Mouse (Mus musculus) heart, embryonic 15.5 days (tissue): ENCODE data around the gene Hipk2. TPM values are rescaled to one million over a fixed set of nuclear protein-coding genes. Genes with fewer than 3 reads are reported as not detected.
A peak's percentile ranks its signal among the peaks of the same experiment; 100 is the strongest.

ENCODE experiments used
- ATAC-seq: fragments of 200-750 bp; cut with Nextera tagmentation; replicated peaks from 2 replicates; pipeline ENCODE4 v1.8.0; 2017; ENCODE audit warnings: low read depth, moderate TSS enrichment; ENCODE audit not compliant: insufficient number of reproducible peaks, insufficient read depth, low FRiP score
- H3K27ac ChIP-seq: fragments of 300-500 bp; sonication (generic); 2 replicates; pipeline ENCODE4 v1.5.1; 2015; ENCODE audit warnings: mild to moderate bottlenecking, inconsistent platforms
- H3K27me3 ChIP-seq: fragments of 300-500 bp; sonication (generic); 2 replicates; pipeline ENCODE4 v1.6.1; 2015; ENCODE audit warnings: inconsistent platforms
- H3K36me3 ChIP-seq: fragments of 300-500 bp; sonication (generic); 2 replicates; pipeline ENCODE4 v1.6.1; 2015; ENCODE audit warnings: mild to moderate bottlenecking, inconsistent platforms
- H3K4me1 ChIP-seq: fragments of 300-500 bp; sonication (generic); replicated peaks from 2 replicates; pipeline ENCODE4 v1.6.1; 2015; ENCODE audit warnings: inconsistent platforms
- H3K4me2 ChIP-seq: fragments of 300-500 bp; sonication (generic); 2 replicates; pipeline ENCODE4 v1.6.1; 2015; ENCODE audit warnings: inconsistent platforms, mild to moderate bottlenecking, moderate library complexity
- H3K4me3 ChIP-seq: fragments of 300-500 bp; sonication (generic); 2 replicates; pipeline ENCODE4 v1.5.1; 2015; ENCODE audit warnings: mild to moderate bottlenecking, inconsistent platforms
- H3K9ac ChIP-seq: fragments of 300-500 bp; sonication (generic); 2 replicates; pipeline ENCODE4 v1.6.1; 2015; ENCODE audit warnings: mild to moderate bottlenecking, inconsistent platforms
- H3K9me3 ChIP-seq: fragments of 300-500 bp; sonication (generic); replicated peaks from 2 replicates; pipeline ENCODE4 v1.6.1; 2016; ENCODE audit warnings: inconsistent platforms
- WGBS: fragments of 180-500 bp; shearing (Covaris S2); methylation state at CpG from one replicate; pipeline ENCODE4 v1.1.7; 2015; ENCODE audit warnings: mixed read lengths; 5-methylcytosine and 5-hydroxymethylcytosine counted together
- polyA plus RNA-seq: library from polyadenylated mRNA; unstranded; fragments of >200 nt; fragmentation: Nextera tagmentation; extraction: Ambion mirVana; gene quantifications from 2 replicates; pipeline ENCODE4 v1.2.1, GENCODE M21; 2015

Hipk2 gene
- polyA plus RNA-seq, 1 experiment from 2014 or later: 8.8 TPM

DNA sequence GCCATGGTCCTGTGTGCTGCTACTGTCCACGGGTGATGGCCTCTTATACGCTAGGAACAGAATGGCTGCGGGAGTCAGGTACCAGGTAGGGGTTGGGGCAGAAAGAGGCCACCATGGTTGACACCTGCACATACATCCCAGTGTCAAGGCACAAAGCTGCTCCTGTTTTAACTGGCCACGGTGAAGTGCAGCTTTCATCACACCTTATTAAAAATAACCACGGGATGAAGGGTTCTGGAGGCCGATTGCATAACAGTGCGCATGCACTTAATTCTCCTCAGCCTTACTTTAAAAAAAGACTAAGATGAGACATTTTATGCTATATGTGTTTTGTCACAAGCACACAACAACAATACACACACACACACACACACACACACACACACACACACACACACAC, 132.6 kb downstream of the Hipk2 start:
- H3K9me3 ChIP-seq: no peaks in the 10 kb centered on the region
- ATAC-seq: no peak

DNA sequence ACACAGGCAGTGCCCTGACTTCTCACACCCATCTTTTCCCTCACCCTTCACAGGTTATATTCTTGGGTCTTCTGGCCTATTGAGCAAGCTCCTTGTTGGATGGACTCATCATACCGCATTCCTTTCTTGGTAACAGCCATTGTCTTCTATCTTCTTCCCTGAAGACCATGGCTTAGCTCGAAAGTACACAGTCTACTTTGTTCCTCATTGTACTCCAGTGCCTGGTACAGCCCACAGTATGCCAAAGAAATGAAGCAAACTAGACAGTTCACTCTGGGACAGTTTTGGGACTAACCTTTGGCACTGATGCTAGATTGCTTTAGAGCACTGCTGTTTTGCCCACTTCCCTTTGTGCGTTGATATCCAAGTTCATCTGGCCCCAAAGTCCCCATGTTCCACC, 133.5 kb downstream of the Hipk2 start:
- Histone ChIP-seq H3K4me1 (no peaks in the 10 kb centered on the region), H3K36me3 (peaks cover 10% of the 10 kb centered on the region; the same call in 1 of the 2 replicates), H3K9me3 (no peaks in the 10 kb centered on the region), H3K27ac (no peak overlapping the region), H3K4me3 (no peak overlapping the region), H3K9ac (no peak overlapping the region), H3K27me3 (no peaks in the 10 kb centered on the region), H3K4me2 (no peak overlapping the region)
- ATAC-seq: no peak
- 90% methylated on average over 3 of the region's 3 CpGs for WGBS

More for the DNA sequence above, 132.6 kb downstream of the Hipk2 start:
- 83% methylated on average over 7 of the region's 7 CpGs for WGBS
- no peak overlapping the region for H3K27ac ChIP-seq
- H3K36me3 ChIP-seq: peaks cover 10% of the 10 kb centered on the region; the same call in 1 of the 2 replicates
- H3K4me1 ChIP-seq: no peaks in the 10 kb centered on the region
- no peaks in the 10 kb centered on the region for H3K27me3 ChIP-seq
- H3K4me2 ChIP-seq: no peak overlapping the region
- no peak overlapping the region for H3K4me3 ChIP-seq
- H3K9ac ChIP-seq: no peak overlapping the region

DNA sequence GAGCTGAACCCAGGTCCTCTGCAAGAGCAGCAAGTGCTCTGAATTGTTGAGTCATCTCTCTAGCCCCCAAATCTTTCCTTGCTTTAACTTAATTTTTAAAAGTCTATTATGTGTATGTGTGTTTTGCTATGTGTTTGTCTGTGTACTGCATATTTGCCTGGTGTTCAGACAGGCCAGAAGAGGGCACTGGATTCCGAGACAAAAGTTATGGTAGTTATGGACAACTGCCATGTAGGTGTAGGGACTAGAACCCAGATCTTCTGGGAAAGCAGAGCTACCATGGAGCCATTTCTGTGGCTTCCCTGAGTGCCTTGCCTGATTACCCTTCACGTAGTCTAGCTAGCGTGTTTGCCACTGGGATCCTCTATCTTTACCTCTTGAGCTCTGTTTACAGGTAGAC, 134.9 kb downstream of the Hipk2 start:
- H3K9ac ChIP-seq: no peak overlapping the region
- H3K4me2 ChIP-seq: no peak overlapping the region
- H3K9me3 ChIP-seq: no peaks in the 10 kb centered on the region
- H3K27ac ChIP-seq: no peak overlapping the region
- no peak for ATAC-seq
- WGBS: 92% methylated on average over 3 of the region's 3 CpGs
- H3K4me1 ChIP-seq: no peaks in the 10 kb centered on the region
- H3K4me3 ChIP-seq: no peak overlapping the region
- peaks cover 10% of the 10 kb centered on the region; the same call in 1 of the 2 replicates for H3K36me3 ChIP-seq
- no peaks in the 10 kb centered on the region for H3K27me3 ChIP-seq

DNA sequence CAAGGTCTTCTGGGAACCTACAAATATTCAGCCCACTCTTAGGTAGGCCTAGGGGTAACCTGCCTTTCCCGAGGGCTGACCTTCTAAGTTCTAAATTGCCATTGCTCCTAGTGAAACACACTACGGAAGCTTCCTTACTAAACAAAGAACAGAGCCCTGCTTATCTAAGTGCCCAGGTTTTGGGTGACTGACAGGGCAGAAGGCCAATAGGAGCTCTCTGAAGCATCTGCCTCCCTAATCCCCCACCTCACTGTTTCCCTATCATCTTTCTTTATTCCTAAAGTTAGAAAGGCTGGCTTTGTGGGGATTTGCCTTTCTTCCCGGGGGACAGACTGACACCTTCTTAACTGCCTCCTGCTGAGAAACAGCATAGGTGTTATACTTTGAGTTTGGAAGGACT, 136.7 kb downstream of the Hipk2 start:
- Histone ChIP-seq H3K9ac (no peak overlapping the region), H3K4me2 (no peak overlapping the region), H3K27me3 (no peaks in the 10 kb centered on the region), H3K27ac (no peak overlapping the region), H3K9me3 (no peaks in the 10 kb centered on the region), H3K36me3 (peaks cover 6% of the 10 kb centered on the region), H3K4me3 (no peak overlapping the region), H3K4me1 (no peaks in the 10 kb centered on the region)
- ATAC-seq: no peak
- WGBS: 37% methylated on average over 3 of the region's 3 CpGs

DNA sequence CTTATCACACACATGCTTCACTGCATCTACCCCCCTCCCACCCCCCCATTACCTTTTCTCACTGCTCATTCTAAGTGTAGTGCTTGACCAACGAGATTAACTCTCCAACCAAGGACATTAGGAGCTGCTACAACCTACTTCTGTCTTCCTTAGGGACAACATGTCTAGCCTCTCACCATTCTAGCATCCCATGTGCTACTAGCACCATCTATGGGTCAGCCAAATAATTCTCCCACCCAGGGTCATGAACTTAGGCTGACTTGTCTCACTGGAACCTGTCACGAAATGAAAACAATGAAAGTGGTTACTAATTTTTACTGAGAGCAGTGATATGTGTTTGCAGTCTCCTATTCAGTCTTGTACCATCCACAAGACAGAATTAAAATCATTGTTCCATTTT, 138.2 kb downstream of the Hipk2 start:
- H3K9me3 ChIP-seq: no peaks in the 10 kb centered on the region
- no peak overlapping the region for H3K27ac ChIP-seq
- no peak overlapping the region for H3K9ac ChIP-seq
- no peaks in the 10 kb centered on the region for H3K4me1 ChIP-seq
- 27% methylated on average over 2 of the region's 2 CpGs for WGBS
- no peak overlapping the region for H3K4me3 ChIP-seq
- ATAC-seq: no peak
- peaks cover 4% of the 10 kb centered on the region for H3K36me3 ChIP-seq
- H3K4me2 ChIP-seq: no peak overlapping the region
- no peaks in the 10 kb centered on the region for H3K27me3 ChIP-seq

DNA sequence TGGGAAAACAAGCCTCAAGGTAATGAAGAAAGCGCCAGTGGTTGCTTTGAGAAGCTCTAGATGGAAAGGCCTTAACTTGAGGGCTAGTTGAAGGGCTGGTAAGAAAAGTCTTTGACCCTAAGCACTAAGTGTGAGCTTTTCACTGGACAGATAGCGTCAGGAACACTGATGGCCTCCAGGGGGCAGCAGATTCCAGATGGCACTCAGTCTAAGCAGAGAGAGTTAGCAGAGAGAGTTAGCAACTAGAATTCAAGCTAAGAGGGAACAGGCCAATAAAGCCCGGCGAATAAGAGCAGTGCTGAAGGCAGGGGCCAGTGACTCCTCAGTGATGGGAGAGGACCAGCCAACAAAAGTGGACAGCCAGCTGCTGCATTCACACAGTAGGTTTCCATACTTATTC, 139.7 kb downstream of the Hipk2 start:
- Histone ChIP-seq H3K9me3 (no peaks in the 10 kb centered on the region), H3K9ac (no peak overlapping the region), H3K4me3 (no peak overlapping the region), H3K4me1 (no peaks in the 10 kb centered on the region), H3K27ac (no peak overlapping the region), H3K36me3 (peaks cover 4% of the 10 kb centered on the region), H3K4me2 (no peak overlapping the region), H3K27me3 (no peaks in the 10 kb centered on the region)
- WGBS: 17% methylated on average over 4 of the region's 4 CpGs
- ATAC-seq: peak; percentile 77; the same call in 1 of the 2 replicates

DNA sequence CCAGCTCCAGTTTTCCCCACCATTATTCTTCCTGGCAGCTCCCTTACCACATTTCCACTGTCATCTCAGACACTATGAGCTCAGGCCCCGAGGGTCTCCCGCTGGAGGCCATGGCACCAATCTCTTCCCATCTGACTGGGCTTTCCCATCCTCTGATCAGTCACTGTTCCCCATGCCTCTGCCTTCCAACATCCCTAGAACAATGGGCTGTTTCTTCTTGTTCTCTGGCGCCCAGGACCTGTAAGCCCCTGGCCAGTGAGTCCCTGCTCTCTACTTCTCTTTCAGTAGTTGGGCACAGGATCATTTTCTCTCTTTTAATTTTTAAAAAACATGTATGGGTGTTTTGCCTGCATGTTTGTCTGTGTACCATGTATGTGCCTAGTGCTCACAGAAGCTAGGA, 143.3 kb downstream of the Hipk2 start:
- Histone ChIP-seq H3K36me3 (peaks cover 9% of the 10 kb centered on the region), H3K9ac (no peak overlapping the region), H3K27me3 (no peaks in the 10 kb centered on the region), H3K4me3 (no peak overlapping the region), H3K4me1 (peaks cover 8% of the 10 kb centered on the region), H3K4me2 (no peak overlapping the region), H3K9me3 (no peaks in the 10 kb centered on the region), H3K27ac (no peak overlapping the region)
- ATAC-seq: no peak
- 72% methylated on average over 3 of the region's 3 CpGs for WGBS

DNA sequence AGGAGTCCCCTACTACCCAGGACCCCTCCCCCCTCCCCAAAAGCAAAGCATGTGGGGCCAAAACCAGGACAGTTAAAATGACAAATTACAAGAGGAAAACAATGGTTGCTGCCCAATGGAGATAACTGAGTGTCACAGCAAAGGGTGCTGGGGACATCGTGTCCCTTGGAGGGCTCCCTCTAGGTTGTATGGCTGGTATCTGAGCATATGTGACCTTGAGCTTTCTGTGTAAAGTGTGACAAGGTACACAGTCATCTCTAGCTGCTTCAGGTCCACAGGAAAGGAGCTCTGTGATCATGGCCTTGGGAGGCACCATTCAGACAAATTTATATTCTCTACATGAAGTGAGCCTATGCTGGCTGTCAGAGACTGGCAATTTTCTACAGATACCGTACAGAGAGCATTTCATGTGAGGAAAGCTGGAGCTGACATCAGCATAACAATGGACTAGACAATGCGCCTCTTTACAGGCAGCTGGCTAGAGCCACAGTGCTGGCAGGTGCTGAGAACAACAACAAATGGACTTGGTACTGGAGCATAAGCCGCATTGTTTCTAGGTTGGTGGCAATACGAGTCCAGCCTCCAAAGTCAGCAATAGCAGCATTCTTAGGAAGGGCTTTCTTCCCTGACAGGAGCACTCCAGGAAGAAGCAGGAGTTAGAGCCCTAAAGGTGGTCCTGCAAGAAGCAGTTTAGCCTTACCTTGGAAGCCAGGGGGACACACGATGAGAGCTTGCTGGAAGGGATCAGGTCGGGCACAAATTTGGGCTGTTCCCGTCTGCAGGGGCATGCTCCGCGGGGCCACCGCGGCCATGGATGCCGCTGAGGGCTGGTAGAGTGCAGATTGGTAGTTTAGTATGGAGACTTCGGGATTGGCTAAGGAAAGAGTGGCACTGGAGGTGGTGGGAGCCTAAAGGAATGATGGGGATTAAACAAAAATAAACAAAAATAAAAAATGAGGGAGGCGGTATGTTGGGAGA, 145.5 kb downstream of the Hipk2 start:
- H3K4me2 ChIP-seq: no peak overlapping the region
- no peaks in the 10 kb centered on the region for H3K9me3 ChIP-seq
- 79% methylated on average over 15 of the region's 15 CpGs for WGBS
- no peak overlapping the region for H3K9ac ChIP-seq
- H3K4me3 ChIP-seq: no peak overlapping the region
- peaks cover 5% of the 10 kb centered on the region for H3K36me3 ChIP-seq
- no peak overlapping the region for H3K27ac ChIP-seq
- peaks cover 8% of the 10 kb centered on the region for H3K4me1 ChIP-seq
- no peaks in the 10 kb centered on the region for H3K27me3 ChIP-seq
- ATAC-seq: no peak

DNA sequence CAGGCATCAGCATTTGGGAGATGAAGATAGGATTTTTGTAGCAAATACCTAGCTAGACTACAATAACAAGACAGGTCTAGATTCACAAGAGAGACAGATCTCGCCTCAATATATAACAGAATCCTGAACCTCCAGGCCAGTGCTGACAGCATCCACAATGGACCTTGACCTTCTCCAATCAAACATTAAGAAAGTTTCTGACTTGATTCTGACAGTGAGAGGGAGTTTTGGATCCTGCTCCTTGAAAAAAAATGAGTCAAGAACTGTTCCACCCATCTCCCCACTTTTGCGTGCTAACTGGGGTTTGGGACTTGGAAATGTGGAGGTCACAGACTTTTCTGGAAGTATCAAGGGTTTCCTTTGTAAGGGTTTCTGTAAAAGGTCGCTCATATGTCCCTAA, 150.4 kb downstream of the Hipk2 start:
- ATAC-seq: no peak
- 94% methylated on average over 3 of the region's 3 CpGs for WGBS

DNA sequence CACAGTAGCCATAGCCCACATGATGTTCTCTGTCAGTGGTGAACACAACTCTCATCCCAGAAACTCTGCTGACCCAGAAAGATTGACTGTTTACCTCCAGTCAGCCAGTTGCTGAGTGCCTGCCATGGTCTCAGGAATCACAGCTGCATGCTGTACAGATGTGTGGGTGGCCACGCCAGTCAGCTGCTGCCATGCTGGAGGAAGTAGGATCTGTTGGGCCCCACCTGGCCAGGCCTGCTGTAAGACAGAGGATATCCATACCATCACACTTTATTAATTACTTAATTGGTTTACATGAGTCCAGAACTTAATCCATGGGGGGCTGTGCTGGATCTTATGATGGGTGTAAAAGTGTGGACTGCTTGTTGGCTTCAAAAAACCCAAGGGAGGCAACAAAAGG, 154.6 kb downstream of the Hipk2 start:
- 84% methylated on average over 1 of the region's 1 CpGs for WGBS
- Histone ChIP-seq H3K4me2 (no peak overlapping the region), H3K36me3 (peaks cover 44% of the 10 kb centered on the region)

More for the DNA sequence above, 150.4 kb downstream of the Hipk2 start:
- H3K4me1 ChIP-seq: peaks cover 6% of the 10 kb centered on the region
- H3K4me2 ChIP-seq: no peak overlapping the region
- no peaks in the 10 kb centered on the region for H3K9me3 ChIP-seq
- peaks cover 15% of the 10 kb centered on the region for H3K36me3 ChIP-seq
- no peak overlapping the region for H3K4me3 ChIP-seq
- H3K27ac ChIP-seq: no peak overlapping the region
- H3K9ac ChIP-seq: no peak overlapping the region
- no peaks in the 10 kb centered on the region for H3K27me3 ChIP-seq

DNA sequence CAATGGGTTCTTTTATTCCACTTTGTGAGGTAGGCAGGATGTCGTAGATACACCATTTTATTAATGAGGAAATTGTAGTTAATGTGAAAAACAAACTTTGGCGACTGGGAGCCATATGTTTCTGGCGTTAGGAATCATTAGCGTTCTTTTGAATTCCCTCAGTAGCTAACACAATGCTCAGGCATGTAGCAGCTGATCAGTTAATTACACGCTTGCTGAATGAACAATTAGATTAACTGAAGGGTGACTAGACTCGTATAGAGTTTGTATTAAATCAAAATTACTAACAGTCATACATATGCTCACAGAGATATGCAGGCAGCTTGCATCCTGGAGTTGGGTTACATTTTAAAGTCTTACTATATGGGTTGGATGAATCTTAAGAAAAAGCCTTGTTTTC, 156.7 kb downstream of the Hipk2 start:
- Histone ChIP-seq H3K9me3 (no peaks in the 10 kb centered on the region), H3K4me1 (peaks cover 11% of the 10 kb centered on the region), H3K9ac (no peak overlapping the region), H3K27me3 (no peaks in the 10 kb centered on the region), H3K4me3 (no peak overlapping the region), H3K36me3 (peaks cover 64% of the 10 kb centered on the region), H3K27ac (no peak overlapping the region), H3K4me2 (no peak overlapping the region)
- ATAC-seq: no peak
- WGBS: 90% methylated on average over 6 of the region's 6 CpGs

More for the DNA sequence above, 154.6 kb downstream of the Hipk2 start:
- Histone ChIP-seq H3K4me3 (no peak overlapping the region), H3K9ac (no peak overlapping the region), H3K4me1 (no peaks in the 10 kb centered on the region), H3K27ac (no peak overlapping the region), H3K9me3 (no peaks in the 10 kb centered on the region), H3K27me3 (no peaks in the 10 kb centered on the region)
- no peak for ATAC-seq

DNA sequence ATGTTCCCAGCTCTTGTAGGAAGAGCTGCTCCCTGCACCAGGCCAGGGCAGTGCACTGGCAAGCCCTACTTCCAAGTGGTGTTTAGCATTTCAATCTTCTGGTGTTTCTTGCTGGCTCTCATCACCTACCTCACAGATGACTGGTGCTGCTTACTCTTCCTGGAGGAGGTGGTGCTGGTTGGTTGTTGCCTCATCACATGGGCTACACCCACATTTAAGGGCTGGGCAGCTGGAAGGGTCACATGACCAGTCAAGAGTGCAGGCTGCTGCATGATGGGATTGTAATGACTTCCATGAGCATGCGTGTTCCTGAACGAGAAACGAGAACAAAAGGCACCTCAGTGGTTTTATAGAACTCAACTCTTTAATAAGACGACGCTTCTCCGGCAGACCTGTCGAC, 157.3 kb downstream of the Hipk2 start:
- Histone ChIP-seq H3K4me1 (peaks cover 16% of the 10 kb centered on the region), H3K36me3 (peaks cover 64% of the 10 kb centered on the region), H3K9ac (no peak overlapping the region), H3K27ac (no peak overlapping the region), H3K27me3 (no peaks in the 10 kb centered on the region), H3K9me3 (no peaks in the 10 kb centered on the region), H3K4me2 (no peak overlapping the region), H3K4me3 (no peak overlapping the region)
- no peak for ATAC-seq
- 93% methylated on average over 7 of the region's 7 CpGs for WGBS
